Mouse (Mus musculus) 3134 (cell line): ENCODE measurements around the gene Scg3.
"Not testable (repeated sequence)": the region's sequence is repeated elsewhere in the genome, so short reads cannot be mapped to it uniquely, and the experiment has no call there.

Experiments
- DNase-seq: peaks from one replicate; pipeline ENCODE4 v3.0.0-alpha.2; 2011; ENCODE audit warnings: low spot score; ENCODE audit not compliant: insufficient read length; ENCODE audit errors: extremely low read depth

The Scg3 gene

DNA sequence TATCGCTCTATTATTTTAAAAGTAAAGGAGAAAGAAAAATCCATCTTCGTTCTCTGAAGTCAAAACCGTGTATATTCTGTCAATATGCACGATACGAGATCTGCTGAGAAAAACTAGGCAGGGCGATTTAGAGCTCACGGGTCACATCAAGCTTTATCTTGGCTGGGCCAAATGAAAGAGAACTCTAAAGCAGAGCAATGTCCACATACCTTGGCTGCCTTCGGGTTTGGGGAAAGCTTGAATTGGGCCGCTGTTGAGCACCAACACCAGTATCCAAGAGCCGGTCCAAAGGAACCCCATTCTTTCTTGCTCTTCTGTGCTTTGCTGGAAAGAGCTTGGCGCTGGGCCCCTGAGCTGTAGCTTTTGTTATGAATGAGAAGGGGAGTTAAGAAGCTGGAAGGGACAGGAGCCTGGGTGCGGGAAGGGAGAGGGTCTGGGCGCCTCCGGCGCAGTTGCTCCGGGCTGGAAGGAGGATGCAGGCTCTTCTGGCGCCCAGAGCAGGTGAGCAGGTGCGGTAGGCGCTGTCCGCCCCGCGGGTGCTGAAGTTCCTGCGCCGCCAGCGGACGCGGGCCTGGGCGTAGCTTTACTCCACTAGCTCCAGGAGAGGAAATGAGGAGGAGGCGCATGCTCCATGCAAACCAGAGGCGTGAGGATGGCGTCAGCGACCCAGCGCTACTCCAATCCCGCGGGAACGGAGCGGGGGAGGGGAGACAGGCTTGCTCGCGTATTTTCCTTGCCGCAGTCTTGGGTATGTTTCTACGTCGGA, at the start of gene Scg3:
Gene Scg3, minus strand, starts transcription at position 631 of the 766 bp plus-strand sequence.
- peak; percentile 11 for DNase-seq

DNA sequence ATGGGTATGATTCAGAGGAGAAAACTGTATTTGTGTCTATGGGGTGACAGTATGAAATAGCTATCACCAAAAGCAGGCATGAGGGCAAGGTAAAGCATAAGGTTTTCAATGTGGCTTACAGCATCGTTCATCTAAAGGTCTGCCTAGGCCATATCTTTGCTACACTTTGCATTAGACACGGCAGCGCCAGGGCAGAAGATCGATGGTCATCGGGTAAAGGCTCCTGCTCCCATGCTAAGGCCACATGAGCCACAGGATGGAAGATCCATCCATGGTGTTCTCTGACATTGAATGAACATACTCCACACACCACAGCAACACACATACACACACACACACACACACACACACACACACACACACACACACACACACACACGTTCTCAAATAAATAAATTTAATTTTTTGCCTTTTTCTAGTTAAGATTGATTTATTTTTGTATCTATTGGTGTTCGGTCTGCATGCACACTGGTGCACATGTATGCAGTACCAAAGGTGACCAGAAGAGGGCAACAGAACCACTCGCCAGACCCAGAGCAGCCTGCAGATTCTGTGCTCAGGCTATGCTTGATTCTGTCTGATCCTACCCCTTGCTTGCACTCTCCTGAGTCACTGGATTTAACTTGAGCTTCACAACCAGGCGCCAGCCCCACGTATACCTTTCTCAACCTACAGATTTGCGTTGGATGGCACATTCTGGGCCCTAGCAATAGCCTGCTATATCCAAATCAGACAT, 36.3 kb upstream of the Scg3 start:
- peak; percentile 30 for DNase-seq

DNA sequence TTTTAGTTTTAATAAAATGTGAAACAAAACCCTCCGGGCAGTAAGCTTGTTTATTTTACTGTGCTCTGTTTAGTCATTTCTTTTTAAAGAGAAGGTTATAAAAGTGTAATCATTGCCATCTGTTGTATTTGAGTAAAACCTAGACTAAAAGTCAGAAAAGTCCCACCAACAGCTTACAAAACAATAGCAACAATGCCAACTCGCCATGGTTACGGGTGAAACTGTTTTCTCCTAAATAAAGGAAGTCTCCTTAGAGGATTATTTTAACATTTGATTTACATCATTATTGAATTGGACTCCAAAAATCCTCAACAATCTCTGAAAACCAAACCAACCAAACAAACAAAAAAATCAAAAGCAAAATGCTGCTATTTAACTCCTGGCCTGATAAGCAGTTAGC, 35.6 kb upstream of the Scg3 start:
- no peak for DNase-seq

DNA sequence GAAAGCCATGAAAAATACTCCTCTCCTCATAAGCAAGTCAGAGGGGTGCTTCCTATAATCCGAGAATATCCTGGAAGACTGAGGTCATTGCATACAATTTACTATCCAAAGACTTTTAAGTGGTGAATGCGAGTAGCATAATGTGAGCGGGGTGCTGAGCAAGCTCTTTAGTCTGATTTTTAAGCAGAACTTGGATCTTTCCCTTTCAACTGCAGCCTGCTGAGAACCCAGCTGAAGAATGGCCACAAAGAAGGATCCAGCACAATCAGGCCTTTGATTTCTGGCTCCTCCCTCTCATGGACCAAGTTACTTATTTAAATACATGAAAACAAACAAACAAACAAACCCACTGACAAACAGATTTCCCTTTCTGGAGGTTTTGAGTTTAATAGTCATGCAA, 916 bp upstream of the Scg3 start:
- no peak for DNase-seq

DNA sequence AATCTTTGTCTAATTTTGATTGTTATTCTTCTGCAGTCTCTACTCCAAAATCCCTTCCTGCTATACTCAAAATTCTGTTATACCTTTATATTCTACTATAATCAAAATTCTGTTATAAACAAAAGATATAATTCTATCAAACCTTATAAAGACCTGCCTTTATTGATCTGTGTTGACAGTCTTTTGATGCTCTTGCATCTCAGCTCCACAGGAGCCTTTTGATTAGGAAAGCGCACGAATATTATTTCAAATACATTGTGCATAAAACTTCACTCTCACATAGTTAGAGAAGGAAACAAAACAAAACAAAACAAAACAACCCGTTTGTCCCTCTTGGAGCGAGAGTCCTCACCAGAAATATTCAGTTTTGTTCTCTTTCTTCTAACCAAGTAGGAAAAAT, 436 bp upstream of the Scg3 start:
- no peak for DNase-seq

DNA sequence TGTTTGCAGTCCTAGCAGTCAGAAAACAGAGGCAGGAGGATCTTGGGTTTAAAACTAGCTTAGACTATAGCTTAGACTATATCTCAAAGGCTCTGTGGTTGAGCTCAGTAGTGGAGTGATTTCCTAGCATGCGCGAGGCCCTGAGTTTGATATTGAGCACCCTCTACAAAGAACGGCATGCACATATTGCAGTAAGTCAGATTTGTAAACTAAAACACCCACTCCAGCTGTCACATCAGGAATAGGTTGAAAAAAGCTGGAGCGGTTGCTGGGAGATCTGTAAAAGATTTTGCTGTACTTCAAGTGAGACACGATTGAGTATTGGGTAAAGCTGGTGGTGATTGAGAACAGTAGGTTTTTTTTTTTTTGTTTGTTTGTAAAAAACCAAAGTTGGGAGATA, 3.2 kb downstream of the Scg3 start:
- DNase-seq: no peak

DNA sequence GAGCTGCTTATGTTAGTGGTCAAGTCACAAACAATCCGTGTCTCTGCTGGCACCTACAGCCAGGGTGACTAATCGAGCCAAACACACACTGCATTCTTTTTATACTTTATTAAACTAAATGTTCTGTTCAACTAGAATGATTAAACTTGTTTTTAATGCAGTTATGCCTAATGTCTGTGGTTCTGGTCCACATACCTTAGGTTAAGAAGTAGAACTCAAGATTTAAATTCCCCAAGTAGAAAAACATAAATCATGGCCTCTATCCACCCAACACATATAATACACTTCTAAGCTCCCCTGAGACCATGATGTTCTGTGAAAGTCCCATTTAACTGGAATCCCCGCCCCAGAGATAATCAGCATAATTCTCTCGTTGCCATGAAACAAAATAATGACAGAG, 4.2 kb downstream of the Scg3 start:
- DNase-seq: no peak

DNA sequence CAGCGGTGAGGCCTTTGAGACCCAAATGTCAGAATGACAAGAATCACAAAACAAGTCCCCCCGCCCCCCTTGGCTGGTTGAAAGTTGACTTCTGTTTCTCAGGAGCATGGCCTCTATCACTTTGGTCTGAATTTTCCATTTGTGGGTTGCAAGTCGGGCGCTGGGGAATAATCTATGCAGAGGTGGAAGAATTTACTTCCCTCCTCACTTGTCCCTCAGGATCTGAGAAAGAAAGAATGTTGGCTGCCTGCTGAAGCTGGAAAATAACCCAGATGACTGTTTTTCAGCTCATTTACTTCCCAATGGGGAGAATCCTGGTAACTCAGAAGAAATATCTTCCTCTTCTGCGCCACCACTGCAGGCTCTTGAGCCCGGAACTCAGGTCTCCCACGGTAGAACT, 5.5 kb downstream of the Scg3 start:
- DNase-seq: no peak

DNA sequence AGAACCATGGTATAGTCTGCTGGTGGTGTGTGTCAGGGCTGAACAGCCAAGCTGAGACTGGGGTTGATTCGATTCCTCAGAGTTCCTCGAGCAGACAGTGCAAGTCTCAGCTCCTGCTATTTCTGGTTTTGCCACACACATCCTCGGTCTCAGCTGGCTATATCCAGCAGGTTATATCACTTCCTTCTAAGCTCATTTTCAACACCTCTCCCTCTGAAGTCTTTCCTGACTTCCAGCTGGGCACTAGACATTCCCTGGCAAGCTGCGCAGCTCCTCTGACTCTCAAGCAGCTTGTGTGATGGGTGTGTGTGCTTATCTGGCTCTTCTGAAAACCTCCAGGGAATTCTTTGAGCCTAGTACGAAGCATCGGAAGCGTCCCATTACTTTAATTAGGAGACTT, 7.6 kb downstream of the Scg3 start:
- no peak for DNase-seq

DNA sequence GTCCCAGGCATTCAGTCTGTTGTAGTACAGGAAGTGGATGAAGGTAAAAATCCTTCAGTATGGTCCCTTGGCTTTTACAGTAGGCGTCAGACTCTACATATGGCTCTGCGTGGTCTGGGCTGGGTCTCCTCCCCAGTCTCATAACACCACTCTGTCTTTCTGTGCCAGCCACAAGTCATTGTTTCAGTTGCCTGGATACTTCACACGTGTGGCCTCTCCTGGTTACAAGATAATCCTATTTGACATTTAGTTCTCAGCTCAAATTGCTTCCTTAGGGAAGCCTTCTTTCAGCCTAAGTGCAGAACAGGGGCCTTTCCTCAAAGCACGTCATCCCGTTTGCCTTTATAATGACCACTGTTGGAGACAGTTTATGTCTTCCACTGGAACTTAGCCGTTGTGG, 11.1 kb downstream of the Scg3 start:
- no peak for DNase-seq

DNA sequence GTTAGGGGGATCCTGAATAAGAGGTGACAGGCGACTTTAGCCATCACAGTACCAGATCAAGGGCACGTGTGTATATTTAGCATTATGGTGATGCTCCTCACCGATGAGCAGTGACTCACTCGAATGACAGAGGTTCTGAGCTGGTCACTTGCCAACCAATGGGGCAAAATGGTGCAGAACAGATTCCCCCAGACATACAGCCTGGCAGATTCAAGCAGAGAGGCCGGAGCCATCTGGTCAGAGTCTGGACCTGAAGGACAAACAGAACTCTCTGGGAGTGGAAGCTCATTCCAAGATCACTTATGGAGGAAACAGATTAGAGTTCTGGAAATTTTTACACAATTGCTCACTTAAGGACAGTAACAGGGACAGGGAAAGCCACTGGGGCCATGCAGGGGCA, 17.2 kb downstream of the Scg3 start:
- DNase-seq: no peak

DNA sequence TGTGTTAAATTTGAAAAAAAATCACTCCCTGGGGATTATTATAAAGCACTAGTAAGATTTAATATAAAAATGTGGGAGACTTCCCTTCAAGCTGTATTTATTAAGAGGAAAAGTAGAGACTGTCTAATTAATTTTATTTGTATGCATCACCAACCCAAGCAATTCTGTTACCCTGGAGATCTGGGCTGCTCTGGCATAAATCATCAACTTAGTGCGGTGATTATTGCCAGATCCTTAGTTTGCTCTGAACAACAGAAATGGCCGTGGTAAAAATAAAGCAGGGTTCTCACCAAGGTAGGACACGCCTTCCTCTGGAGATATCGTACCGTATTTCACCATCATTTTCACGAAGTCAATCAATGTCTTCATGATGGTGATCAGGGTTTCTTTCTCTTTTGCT, 18.5 kb downstream of the Scg3 start:
- no peak for DNase-seq

DNA sequence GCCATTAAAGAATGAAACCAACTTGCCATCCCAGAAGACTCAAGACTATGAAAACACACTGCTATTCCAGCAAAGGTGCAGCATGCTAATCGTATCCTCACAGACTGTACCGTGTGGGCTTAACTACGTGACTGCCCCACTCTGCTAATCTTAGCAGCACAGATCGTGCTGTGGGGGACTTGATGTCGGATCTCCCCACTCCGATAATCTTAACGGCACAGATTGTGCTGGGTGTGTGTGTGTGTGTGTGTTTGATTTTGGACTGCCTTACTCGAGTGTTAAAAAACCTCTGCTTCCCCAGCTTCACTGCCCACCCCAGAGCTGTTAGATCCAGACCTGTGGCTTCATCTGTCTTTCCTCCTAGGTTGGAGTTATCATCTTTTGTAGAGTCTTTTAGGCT, 22.9 kb downstream of the Scg3 start:
- DNase-seq: no peak

DNA sequence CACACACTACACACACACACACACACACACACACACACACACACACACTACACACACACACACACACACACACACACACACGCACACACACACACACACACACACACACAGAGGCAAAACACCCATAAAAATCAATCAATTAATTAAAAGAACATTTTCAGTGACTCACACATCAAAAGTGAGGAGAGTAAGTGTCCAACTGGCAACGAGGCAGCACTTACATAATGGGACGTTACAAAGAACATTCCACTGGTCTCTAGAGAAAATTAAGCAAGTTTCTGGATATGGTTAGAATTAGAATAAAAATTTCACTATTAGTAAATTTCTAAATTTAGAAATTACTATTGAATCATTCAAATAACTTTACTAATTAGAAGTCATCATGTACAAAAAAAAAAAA, 27.4 kb downstream of the Scg3 start:
- DNase-seq: not testable (repeated sequence)

DNA sequence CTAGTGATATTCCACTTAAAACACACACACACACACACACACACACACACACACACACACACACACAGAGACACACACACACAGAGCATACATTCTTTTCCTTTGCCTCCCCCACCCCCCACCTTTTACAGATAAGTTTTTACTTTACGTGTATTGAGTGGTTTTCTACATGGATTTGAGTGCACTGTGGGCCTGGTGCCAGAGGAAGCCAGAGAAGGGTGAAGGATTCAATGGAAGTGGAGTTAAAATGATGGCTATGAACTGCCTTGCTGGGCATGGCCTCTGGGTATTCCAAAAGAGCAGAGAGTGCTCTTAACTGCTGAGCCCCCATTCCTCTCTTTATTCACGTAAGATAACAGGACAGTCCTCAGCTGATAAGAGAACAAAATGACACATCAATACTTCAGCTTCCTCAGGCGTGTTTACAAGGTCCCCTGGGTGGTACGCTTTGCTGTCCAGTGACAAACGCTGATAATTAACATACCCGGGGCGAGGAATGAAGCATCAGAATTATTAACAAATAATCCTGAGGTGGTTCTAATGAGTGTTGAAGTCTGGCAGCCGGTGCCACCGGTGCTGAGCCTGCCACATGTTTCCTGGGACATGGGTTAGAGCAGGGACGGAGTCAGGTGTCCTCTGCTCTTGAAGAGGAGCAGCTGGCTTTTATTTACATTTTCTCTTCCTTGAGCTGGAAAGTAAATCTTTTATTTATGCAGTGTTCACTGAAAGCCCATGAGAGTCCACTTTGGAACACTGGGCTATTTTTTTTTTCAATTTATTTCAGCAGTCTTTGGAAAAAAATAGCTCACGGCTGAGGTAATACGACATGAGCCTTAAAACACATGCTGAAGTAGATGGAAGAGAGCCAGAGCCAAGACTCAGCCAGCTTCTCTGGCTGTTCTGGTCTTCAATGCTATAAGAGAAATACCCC, 29.6 kb downstream of the Scg3 start:
- DNase-seq: no peak

DNA sequence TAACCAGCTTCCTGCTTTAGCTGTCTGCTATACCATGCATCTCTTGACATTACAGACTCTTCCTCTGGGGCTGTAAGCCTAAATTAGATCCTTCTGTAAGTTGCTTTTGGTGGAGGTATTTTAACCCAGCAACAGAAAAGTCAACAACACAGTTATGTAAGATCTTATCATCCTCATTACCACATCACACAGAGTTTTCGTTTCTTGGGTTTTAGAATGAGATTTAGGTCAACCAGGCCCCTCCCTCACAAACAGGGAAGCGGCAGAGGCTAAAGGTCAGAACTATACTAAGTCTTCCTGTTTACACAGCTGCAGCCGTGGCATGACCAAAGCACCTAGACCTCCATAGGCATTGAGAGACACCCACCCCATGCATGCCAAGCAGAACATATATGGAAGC, 38.5 kb downstream of the Scg3 start:
- DNase-seq: no peak

DNA sequence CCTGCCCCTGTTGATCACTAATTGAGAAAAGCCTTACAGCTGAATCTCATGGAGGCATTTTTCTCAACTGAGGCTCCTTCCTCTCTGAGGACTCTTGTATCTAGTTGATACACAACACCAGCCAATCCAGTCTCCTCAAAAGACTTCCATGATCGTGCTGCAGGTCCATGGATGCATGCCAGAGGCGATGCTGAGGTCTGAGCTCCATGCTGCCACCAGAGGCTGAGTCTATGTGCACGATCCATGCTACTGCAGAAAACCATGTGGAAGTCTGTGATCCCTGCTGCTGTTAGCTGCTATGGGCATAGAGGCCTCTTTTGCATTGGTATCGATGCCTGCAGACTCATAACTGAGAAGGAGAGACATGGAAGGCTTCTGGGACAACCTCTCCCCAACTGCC, 49.6 kb downstream of the Scg3 start:
- no peak for DNase-seq

DNA sequence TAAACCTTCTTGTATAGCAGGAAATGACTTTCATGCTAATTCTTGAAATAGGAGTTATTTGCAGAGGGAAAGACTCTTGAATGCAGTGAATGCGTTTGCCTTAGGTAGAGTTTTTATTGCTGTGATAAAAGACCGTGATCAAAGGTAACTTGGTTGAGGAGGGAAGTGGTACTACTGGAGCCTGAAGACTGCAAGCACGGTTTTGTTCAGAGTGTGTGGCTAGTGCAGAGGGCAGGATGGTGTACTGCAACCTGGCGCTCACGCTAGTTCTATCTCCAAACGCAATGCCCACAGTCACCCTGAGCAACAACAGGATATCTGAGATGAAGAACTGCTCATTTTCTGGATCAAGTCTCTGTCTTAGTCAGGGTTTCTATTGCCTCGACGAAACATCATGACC, 50.3 kb downstream of the Scg3 start:
- DNase-seq: no peak

DNA sequence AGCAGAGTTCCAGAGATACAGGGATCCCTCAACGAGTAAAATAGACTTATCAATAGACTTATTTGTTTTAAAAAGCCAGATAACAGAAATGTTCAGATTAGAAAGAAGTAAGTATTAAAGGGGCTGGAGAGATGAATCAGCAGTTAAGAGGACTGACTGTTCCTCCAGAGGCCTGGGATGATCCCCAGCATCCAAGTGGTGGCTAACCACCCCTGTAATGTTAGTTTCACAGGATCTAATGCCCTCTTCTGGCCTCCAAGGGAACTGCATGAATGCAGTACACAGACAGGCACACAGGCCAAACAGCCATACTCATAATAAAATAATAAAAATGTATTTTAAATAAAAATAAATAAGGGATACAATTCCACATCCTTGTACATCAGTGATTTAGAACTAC, 51.0 kb downstream of the Scg3 start:
- no peak for DNase-seq

DNA sequence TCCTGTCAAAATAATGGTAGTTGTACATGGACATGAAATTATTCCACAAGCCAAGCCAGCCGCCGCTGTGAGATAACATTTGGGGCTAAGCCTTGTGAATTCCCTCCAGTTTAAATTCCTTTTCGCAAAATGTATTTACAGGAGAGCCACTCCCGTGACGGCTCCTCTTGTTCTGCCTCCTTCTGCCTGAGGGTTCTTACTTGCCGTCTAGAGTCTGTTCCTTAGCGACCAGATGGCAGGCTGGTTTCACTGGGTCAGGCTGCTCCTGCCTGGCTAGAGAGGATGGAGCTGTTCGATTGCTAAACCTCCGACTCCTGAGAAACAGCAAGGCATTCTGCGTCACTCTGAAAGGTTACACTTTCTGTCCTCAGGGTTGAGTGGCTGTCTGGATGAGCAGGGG, 51.7 kb downstream of the Scg3 start:
- DNase-seq: no peak

DNA sequence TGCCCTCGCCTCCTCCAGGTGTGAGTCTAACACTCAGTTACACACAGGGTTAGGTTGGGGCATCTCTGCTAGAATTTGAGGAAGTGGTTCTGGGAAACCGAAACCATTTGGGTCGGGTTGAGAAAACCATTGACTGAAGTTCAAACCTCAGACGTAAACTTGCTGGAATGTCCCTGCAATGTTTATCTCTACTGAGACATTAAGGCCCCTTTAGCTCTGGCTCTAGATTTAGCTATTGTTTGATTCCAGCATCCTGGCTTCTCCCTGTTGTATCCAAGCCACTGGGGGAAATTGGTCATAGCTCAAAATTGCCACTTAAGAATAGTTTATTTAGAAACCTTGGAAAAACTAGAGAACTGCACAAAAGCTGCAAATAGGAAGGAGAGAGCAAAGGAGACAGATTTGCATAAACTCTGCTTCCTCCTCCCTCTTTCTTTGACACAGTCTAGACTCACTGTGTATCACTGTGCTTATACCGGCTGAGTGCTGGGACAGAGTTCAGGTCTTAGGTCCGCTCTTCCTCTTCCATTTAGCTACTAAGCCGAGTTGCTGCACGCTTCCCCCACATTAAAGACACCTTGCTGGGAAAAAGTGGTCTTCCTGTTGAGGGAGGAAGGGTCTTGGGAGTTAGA, 52.9 kb downstream of the Scg3 start:
- DNase-seq: no peak
